Mouse (Mus musculus) small intestine, adult 2 months (tissue): ENCODE measurements around the gene Suclg2. TPM values are rescaled to one million over a fixed set of nuclear protein-coding genes. Genes with fewer than 3 reads are reported as not detected.

Experiments used
- H3K27ac ChIP-seq: fragments of 200-500 bp; 2 replicates; pipeline ENCODE4 v1.5.1; 2012; ENCODE audit warnings: low read depth, low read length, control low read depth, inconsistent platforms; ENCODE audit not compliant: insufficient read depth
- H3K27me3 ChIP-seq: fragments of 200-500 bp; 2 replicates; pipeline ENCODE4 v1.6.1; 2012; ENCODE audit warnings: mild to moderate bottlenecking, moderate library complexity, low read length, inconsistent platforms; ENCODE audit not compliant: control insufficient read depth, insufficient read depth
- H3K36me3 ChIP-seq: fragments of 200-500 bp; 2 replicates; pipeline ENCODE4 v1.6.1; 2012; ENCODE audit warnings: mild to moderate bottlenecking, low read length, control low read depth, inconsistent platforms; ENCODE audit not compliant: control insufficient read depth, insufficient read depth
- H3K4me1 ChIP-seq: fragments of 200-500 bp; 2 replicates; pipeline ENCODE4 v1.6.1; 2012; ENCODE audit warnings: low read length, inconsistent platforms, mixed read lengths; ENCODE audit not compliant: control insufficient read depth, insufficient read depth, insufficient read length
- H3K4me3 ChIP-seq: fragments of 200-500 bp; 2 replicates; pipeline ENCODE4 v1.5.1; 2012; ENCODE audit warnings: low read depth, mild to moderate bottlenecking, control low read depth, inconsistent platforms, low read length, moderate library complexity
- CTCF ChIP-seq: fragments of 200-500 bp; IDR thresholded peaks from 2 replicates; pipeline ENCODE4 v1.5.1; 2012; ENCODE audit warnings: low read depth, mild to moderate bottlenecking, control low read depth, inconsistent platforms, low read length, moderate library complexity, mixed read lengths; ENCODE audit not compliant: insufficient replicate concordance, insufficient read length; ENCODE audit errors: extremely low read depth
- POLR2A ChIP-seq: fragments of 200-500 bp; IDR thresholded peaks from 2 replicates; pipeline ENCODE4 v1.6.1; 2012; ENCODE audit warnings: low read depth, mild to moderate bottlenecking, control low read depth, inconsistent platforms, low read length, moderate library complexity
- WGBS: fragments of 180-500 bp; shearing (Covaris S2); methylation state at CpG from one replicate; pipeline ENCODE4 v1.1.7; 2018; 5-methylcytosine and 5-hydroxymethylcytosine counted together
- polyA plus RNA-seq: library from polyadenylated mRNA; depleted of rRNA; stranded (reverse); fragments of >200 nt; gene quantifications from 2 replicates; pipeline ENCODE4 v1.2.3, GENCODE M21; 2012

The Suclg2 gene
- polyA plus RNA-seq, 1 experiment = 13.1 TPM

GRCm38 (mm10) chr6:95446151-95446550, 272.4 kb downstream of the Suclg2 start:
- Histone ChIP-seq H3K4me1 (no peaks in the 10 kb centered on the region), H3K27me3 (no peaks in the 10 kb centered on the region), H3K27ac (no peak overlapping the region), H3K4me3 (no peak overlapping the region), H3K36me3 (no peaks in the 10 kb centered on the region)
- no peak for TF ChIP-seq POLR2A
- TF ChIP-seq CTCF = no peak
- WGBS = 88% methylated on average over 2 of the region's 2 CpGs

- Histone ChIP-seq H3K27ac (no peak overlapping the region), H3K27me3 (no peaks in the 10 kb centered on the region), H3K4me1 (no peaks in the 10 kb centered on the region), H3K36me3 (no peaks in the 10 kb centered on the region), H3K4me3 (no peak overlapping the region)
- 46% methylated on average over 4 of the region's 4 CpGs for WGBS
- TF ChIP-seq POLR2A (no peak), CTCF (no peak)
These were observed 273.6 kb downstream of the Suclg2 start for GRCm38 (mm10) chr6:95445036-95445435.
